Mouse (Mus musculus): ENCODE measurements at regions not wholly inside any gene's neighbourhood (a gene's known extent, or its start where the extent isn't known, plus 50 kb on each side); places are given as distances from the start of the nearest gene placed in this dataset.

- TF ChIP-seq CTCF (conservative IDR thresholded peaks at IDR 0.05 in 1 of 2, IDR thresholded peaks at IDR 0.05 in 1 of 2; ENCODE audit: low read depth in 2 of 2, low read length in 2 of 2) (no peak), POLR2A (IDR thresholded peaks at IDR 0.05; ENCODE audit: low read depth, low read length) (no peak), SMC3 (IDR thresholded peaks at IDR 0.05; ENCODE audit: low read depth, low read length) (no peak), TBP (conservative IDR thresholded peaks at IDR 0.05; ENCODE audit: low read depth, low read length) (no peak), CHD2 (IDR thresholded peaks at IDR 0.05; ENCODE audit: low read length) (no peak), E2F4 (IDR thresholded peaks at IDR 0.05; ENCODE audit: insufficient replicate concordance, low read depth, low read length) (no peak)
These were observed 119.1 kb downstream of the Olfr721-ps1 start for GRCm38 (mm10) chr14:14520195-14520594.
